Mouse (Mus musculus) heart, postnatal 25 days (tissue): ENCODE measurements at regions not wholly inside any gene's neighbourhood (a gene's known extent, or its start where the extent isn't known, plus 50 kb on each side); places are given as distances from the start of the nearest gene placed in this dataset.
A peak's percentile ranks its signal among the peaks of the same experiment; 100 is the strongest.

ENCODE experiments used
- DNase-seq: peaks from one replicate; pipeline ENCODE4 v3.0.0; 2022; ENCODE audit warnings: low spot score
- intact Hi-C: fragments of 180-260 bp; cut with DNase I; formaldehyde crosslinking; loops from one replicate; pipeline ENCODE4 v1.15.1; 2025

- DNase-seq = peak; percentile 13
- intact Hi-C loops = loop anchor here (2.0 kb wide), 2 partner anchors 360 to 410 kb away; no protein-coding TSS in a partner anchor
These were observed 190.9 kb upstream of the Hmga2 start for GRCm38 (mm10) chr10:120666985-120667677.

- intact Hi-C loops = loop anchor here (2.0 kb wide), 2 partner anchors 360 to 410 kb away; no protein-coding TSS in a partner anchor
- no peak for DNase-seq
These were observed 190.1 kb upstream of the Hmga2 start for GRCm38 (mm10) chr10:120666202-120666860.

GRCm38 (mm10) chr10:120665670-120666069 lies 189.4 kb upstream of the Hmga2 start:
- intact Hi-C loops = loop anchor here (2.0 kb wide), 2 partner anchors 359 to 409 kb away; no protein-coding TSS in a partner anchor
- no peak for DNase-seq

- intact Hi-C loops = no loop called here
- no peak for DNase-seq
These were observed 188.2 kb upstream of the Hmga2 start for GRCm38 (mm10) chr10:120664419-120664818.

- intact Hi-C loops = no loop called here
- DNase-seq = no peak
These were observed 187.1 kb upstream of the Hmga2 start for GRCm38 (mm10) chr10:120663396-120663795.

GRCm38 (mm10) chr10:120660503-120660902 lies 184.2 kb upstream of the Hmga2 start:
- intact Hi-C loops = no loop called here
- no peak for DNase-seq

- no peak for DNase-seq
- intact Hi-C loops = no loop called here
These were observed 179.1 kb upstream of the Hmga2 start for GRCm38 (mm10) chr10:120655238-120655931.

GRCm38 (mm10) chr10:120652525-120653215 lies 176.4 kb upstream of the Hmga2 start:
- intact Hi-C loops = no loop called here
- DNase-seq = no peak

GRCm38 (mm10) chr10:120651845-120652244 lies 175.6 kb upstream of the Hmga2 start:
- no peak for DNase-seq
- intact Hi-C loops = no loop called here

- no peak for DNase-seq
- intact Hi-C loops = no loop called here
These were observed 174.1 kb upstream of the Hmga2 start for GRCm38 (mm10) chr10:120650336-120650735.

- intact Hi-C loops = no loop called here
- DNase-seq = no peak
These were observed 172.5 kb upstream of the Hmga2 start for GRCm38 (mm10) chr10:120648741-120649140.

- intact Hi-C loops = no loop called here
- no peak for DNase-seq
These were observed 171.8 kb upstream of the Hmga2 start for GRCm38 (mm10) chr10:120648031-120648430.

- intact Hi-C loops = no loop called here
- DNase-seq = no peak
These were observed 171.1 kb upstream of the Hmga2 start for GRCm38 (mm10) chr10:120647323-120647722.

GRCm38 (mm10) chr10:120646862-120647311 lies 170.6 kb upstream of the Hmga2 start:
- no peak for DNase-seq
- intact Hi-C loops = no loop called here

GRCm38 (mm10) chr10:120640847-120641246 lies 164.6 kb upstream of the Hmga2 start:
- intact Hi-C loops = no loop called here

GRCm38 (mm10) chr10:120638316-120638715 lies 162.0 kb upstream of the Hmga2 start:
- intact Hi-C loops = no loop called here
- no peak for DNase-seq

More at GRCm38 (mm10) chr10:120640847-120641246, 164.6 kb upstream of the Hmga2 start:
- no peak for DNase-seq

GRCm38 (mm10) chr10:120635818-120636543 lies 159.7 kb upstream of the Hmga2 start:
- peak; percentile 41 for DNase-seq
- intact Hi-C loops = no loop called here

- DNase-seq = no peak
- intact Hi-C loops = no loop called here
These were observed 158.9 kb upstream of the Hmga2 start for GRCm38 (mm10) chr10:120635194-120635593.

GRCm38 (mm10) chr10:120632071-120632470 lies 155.8 kb upstream of the Hmga2 start:
- no peak for DNase-seq
- intact Hi-C loops = no loop called here
